Mouse (Mus musculus): ENCODE measurements around the gene Pakap.

- TF ChIP-seq POLR2A (IDR thresholded peaks at IDR 0.05; ENCODE audit: low read depth, low read length) (no peak), CTCF (IDR thresholded peaks at IDR 0.05; ENCODE audit: extremely low read depth, insufficient read length, insufficient replicate concordance, low read depth, low read length) (no peak)
These were observed 19.1 kb downstream of the Pakap start for GRCm38 (mm10) chr4:57586933-57587658.

All from small intestine, adult 2 months (tissue).